Mouse (Mus musculus) small intestine, adult 2 months (tissue): Measurements from ENCODE around the gene Tcf7l1.

Experiments used
- CTCF ChIP-seq: fragments of 200-500 bp; IDR thresholded peaks from 2 replicates; pipeline ENCODE4 v1.5.1; 2012; ENCODE audit warnings: low read depth, mild to moderate bottlenecking, control low read depth, inconsistent platforms, low read length, moderate library complexity, mixed read lengths; ENCODE audit not compliant: insufficient replicate concordance, insufficient read length; ENCODE audit errors: extremely low read depth
- POLR2A ChIP-seq: fragments of 200-500 bp; IDR thresholded peaks from 2 replicates; pipeline ENCODE4 v1.6.1; 2012; ENCODE audit warnings: low read depth, mild to moderate bottlenecking, control low read depth, inconsistent platforms, low read length, moderate library complexity

GRCm38 (mm10) chr6:72792641-72793040 is 3.6 kb upstream of the Tcf7l1 start:
- TF ChIP-seq CTCF: no peak
- TF ChIP-seq POLR2A: no peak
